Mouse (Mus musculus) MEL (cell line): ENCODE measurements around the gene Ccser1. TPM values are rescaled to one million over a fixed set of nuclear protein-coding genes. Genes with fewer than 3 reads are reported as not detected.

Experiments used
- DNase-seq: peaks from one replicate; pipeline ENCODE4 v3.0.0; 2011; ENCODE audit warnings: low read depth, low spot score
- H3K27ac ChIP-seq: 2 replicates; pipeline ENCODE4 v1.5.1; 2012; ENCODE audit warnings: low read depth, mild to moderate bottlenecking, control low read depth, low read length, moderate library complexity; ENCODE audit not compliant: control insufficient read depth
- H3K27me3 ChIP-seq, 2 experiments: fragments of 150-350 bp in 1 of 2; sonication (generic) in 1 of 2; 2 replicates each; pipeline ENCODE4 v1.6.1; 2012; ENCODE audit warnings: low read length in 2 of 2, mild to moderate bottlenecking in 2 of 2, improper control_type of control experiment in 1 of 2, moderate library complexity in 1 of 2; ENCODE audit not compliant: insufficient read depth in 2 of 2, control insufficient read depth in 1 of 2
- H3K36me3 ChIP-seq, 2 experiments: 2 replicates each; pipeline ENCODE4 v1.6.1; 2012 to 2014; ENCODE audit warnings: low read length in 2 of 2, improper control_type of control experiment in 1 of 2, inconsistent platforms in 1 of 2, mild to moderate bottlenecking in 1 of 2; ENCODE audit not compliant: insufficient read depth in 2 of 2, control insufficient read depth in 1 of 2
- H3K4me1 ChIP-seq, 2 experiments: fragments of 150-350 bp in 1 of 2; sonication (generic) in 1 of 2; 2 replicates each; pipeline ENCODE4 v1.6.1; 2012; ENCODE audit warnings: low read length in 2 of 2, improper control_type of control experiment in 1 of 2, mild to moderate bottlenecking in 1 of 2; ENCODE audit not compliant: insufficient read depth in 2 of 2, control insufficient read depth in 1 of 2
- H3K4me3 ChIP-seq, 2 experiments: fragments of 150-350 bp in 1 of 2; sonication (generic) in 1 of 2; 2 replicates each; pipeline ENCODE4 v1.5.1; 2012; ENCODE audit warnings: low read depth in 2 of 2, low read length in 2 of 2, mild to moderate bottlenecking in 2 of 2, moderate library complexity in 2 of 2, control low read depth in 1 of 2, improper control_type of control experiment in 1 of 2; ENCODE audit not compliant: control insufficient read depth in 1 of 2, insufficient read depth in 1 of 2
- H3K79me2 ChIP-seq: 2 replicates; pipeline ENCODE4 v1.6.1; 2012; ENCODE audit warnings: mild to moderate bottlenecking, low read length, moderate library complexity; ENCODE audit not compliant: control insufficient read depth, poor library complexity, insufficient read depth
- H3K9ac ChIP-seq: 2 replicates; pipeline ENCODE4 v1.6.1; 2012; ENCODE audit warnings: low read depth, mild to moderate bottlenecking, control low read depth, low read length, moderate library complexity; ENCODE audit not compliant: control insufficient read depth, poor library complexity, severe bottlenecking
- H3K9me3 ChIP-seq: fragments of 150-350 bp; sonication (generic); replicated peaks from 2 replicates; pipeline ENCODE4 v1.6.1; 2012; ENCODE audit warnings: mild to moderate bottlenecking, low read length, improper control_type of control experiment, moderate library complexity; ENCODE audit not compliant: insufficient read depth
- CHD2 ChIP-seq: IDR thresholded peaks from 2 replicates; pipeline ENCODE4 v1.6.1; 2011; ENCODE audit warnings: low read length, improper control_type of control experiment
- E2F4 ChIP-seq: IDR thresholded peaks from 2 replicates; pipeline ENCODE4 v1.6.1; 2011; ENCODE audit warnings: low read depth, low read length, improper control_type of control experiment, borderline replicate concordance
- EP300 ChIP-seq, 2 experiments: IDR thresholded peaks; 2 replicates each; pipeline ENCODE4 v1.6.1; 2011; ENCODE audit warnings: improper control_type of control experiment in 2 of 2, low read length in 2 of 2, low read depth in 1 of 2, mild to moderate bottlenecking in 1 of 2
- GABPA ChIP-seq: IDR thresholded peaks from 2 replicates; pipeline ENCODE4 v1.6.1; 2012; ENCODE audit warnings: low read depth, mild to moderate bottlenecking, inconsistent platforms, low read length, improper control_type of control experiment, moderate library complexity
- KAT2A ChIP-seq: conservative IDR thresholded peaks from 2 replicates; pipeline ENCODE4 v1.6.1; 2012; ENCODE audit warnings: low read depth, low read length, improper control_type of control experiment, inconsistent platforms
- MAFK ChIP-seq: IDR thresholded peaks from 2 replicates; pipeline ENCODE4 v1.6.1; 2011; ENCODE audit warnings: low read depth, mild to moderate bottlenecking, low read length, improper control_type of control experiment, borderline replicate concordance
- MAX ChIP-seq: IDR thresholded peaks from 2 replicates; pipeline ENCODE4 v1.6.1; 2011; ENCODE audit warnings: low read length, improper control_type of control experiment
- MXI1 ChIP-seq: IDR thresholded peaks from 2 replicates; pipeline ENCODE4 v1.6.1; 2011; ENCODE audit warnings: mild to moderate bottlenecking, low read depth, low read length, improper control_type of control experiment
- MYB ChIP-seq: IDR thresholded peaks from 2 replicates; pipeline ENCODE4 v1.6.1; 2011; ENCODE audit warnings: mild to moderate bottlenecking, low read depth, low read length, improper control_type of control experiment
- MYC ChIP-seq: IDR thresholded peaks from 2 replicates; pipeline ENCODE4 v1.6.1; 2011; ENCODE audit warnings: low read depth, mild to moderate bottlenecking, low read length, improper control_type of control experiment, moderate library complexity
- NELFE ChIP-seq: IDR thresholded peaks from 2 replicates; pipeline ENCODE4 v1.6.1; 2011; ENCODE audit warnings: low read depth, low read length, improper control_type of control experiment
- POLR2A ChIP-seq, 2 experiments: IDR thresholded peaks; 2 replicates each; pipeline ENCODE4 v1.6.1; 2011 to 2012; ENCODE audit warnings: low read length in 2 of 2, mild to moderate bottlenecking in 2 of 2, control low read depth in 1 of 2, improper control_type of control experiment in 1 of 2, low read depth in 1 of 2, moderate library complexity in 1 of 2; ENCODE audit not compliant: control insufficient read depth in 1 of 2, insufficient read depth in 1 of 2, poor library complexity in 1 of 2
- POLR2AphosphoS2 ChIP-seq: IDR thresholded peaks from 2 replicates; pipeline ENCODE4 v1.6.1; 2011; ENCODE audit warnings: low read length, improper control_type of control experiment
- RCOR1 ChIP-seq: IDR thresholded peaks from 2 replicates; pipeline ENCODE4 v1.6.1; 2012; ENCODE audit warnings: low read depth, mild to moderate bottlenecking, inconsistent platforms, low read length, improper control_type of control experiment
- SIN3A ChIP-seq: IDR thresholded peaks from 2 replicates; pipeline ENCODE4 v1.6.1; 2012; ENCODE audit warnings: low read length, improper control_type of control experiment, inconsistent platforms
- SMC3 ChIP-seq: IDR thresholded peaks from 2 replicates; pipeline ENCODE4 v1.6.1; 2011; ENCODE audit warnings: low read depth, low read length, improper control_type of control experiment
- TBP ChIP-seq: IDR thresholded peaks from 2 replicates; pipeline ENCODE4 v1.8.0; 2011; ENCODE audit warnings: low read depth, low read length, improper control_type of control experiment
- TCF12 ChIP-seq: IDR thresholded peaks from 2 replicates; pipeline ENCODE4 v1.6.1; 2014; ENCODE audit warnings: low read depth, mild to moderate bottlenecking, inconsistent platforms, low read length, improper control_type of control experiment, moderate library complexity
- UBTF ChIP-seq: IDR thresholded peaks from 2 replicates; pipeline ENCODE4 v1.6.1; 2012; ENCODE audit warnings: low read depth, mild to moderate bottlenecking, inconsistent platforms, low read length, improper control_type of control experiment, moderate library complexity, borderline replicate concordance; ENCODE audit not compliant: insufficient read depth
- USF2 ChIP-seq, 2 experiments: IDR thresholded peaks; 2 replicates each; pipeline ENCODE4 v1.6.1; 2011 to 2012; ENCODE audit warnings: improper control_type of control experiment in 2 of 2, low read length in 2 of 2, borderline replicate concordance in 1 of 2, inconsistent platforms in 1 of 2, low read depth in 1 of 2, mild to moderate bottlenecking in 1 of 2; ENCODE audit not compliant: insufficient read depth in 1 of 2
- ZC3H11A ChIP-seq: IDR thresholded peaks from 2 replicates; pipeline ENCODE4 v1.6.1; 2012; ENCODE audit warnings: low read depth, mild to moderate bottlenecking, inconsistent platforms, low read length, improper control_type of control experiment
- polyA plus RNA-seq, 2 experiments: library from polyadenylated mRNA; stranded (reverse) in 1 of 2; unstranded in 1 of 2; fragments of >175 nt in 1 of 2; fragments of >200 nt in 1 of 2; gene quantifications; 2 replicates each; pipeline versions ENCODE4 v1.2.1 to v1.2.4; 2012; ENCODE audit warnings: low replicate concordance in 2 of 2, low read depth in 1 of 2; ENCODE audit not compliant: insufficient read length in 2 of 2, insufficient read depth in 1 of 2, missing spikeins in 1 of 2
- total RNA-seq: library from RNA; depleted of rRNA; stranded (reverse); fragments of 300-350 nt; gene quantifications from 2 replicates; pipeline ENCODE4 v1.2.3, GENCODE M21; 2012

Ccser1 gene
- total and polyA plus RNA-seq, 3 experiments = not detected

DNA sequence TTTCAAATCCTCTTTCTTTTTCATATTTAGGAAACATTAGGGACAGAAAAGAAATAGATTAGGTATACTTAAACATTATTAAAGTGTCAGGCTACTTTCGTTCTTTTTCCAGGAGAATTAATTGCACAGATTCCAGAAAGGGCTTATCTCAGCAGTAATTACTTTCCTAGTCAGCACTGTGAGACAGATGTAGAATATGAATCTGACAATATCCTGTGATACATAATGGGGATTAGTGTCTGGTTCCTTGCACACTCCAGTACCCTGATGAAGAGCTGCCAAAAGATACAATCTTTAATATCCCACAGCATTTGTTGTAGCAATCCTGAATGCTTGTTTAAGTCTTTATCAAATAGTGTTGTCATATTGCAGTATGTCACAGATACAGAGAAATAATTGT is 548.9 kb downstream of the Ccser1 start:
- H3K27ac ChIP-seq = no peak overlapping the region
- no peaks in the 10 kb centered on the region for H3K9me3 ChIP-seq
- H3K4me3 ChIP-seq = no peak overlapping the region
- TF ChIP-seq MYC (no peak), SMC3 (no peak), E2F4 (no peak), GABPA (no peak), MYB (no peak), POLR2AphosphoS2 (no peak)
- no peak for DNase-seq
- no peaks in the 10 kb centered on the region for H3K36me3 ChIP-seq
- no peak overlapping the region for H3K9ac ChIP-seq
- H3K27me3 ChIP-seq = no peaks in the 10 kb centered on the region
- H3K79me2 ChIP-seq = no peaks in the 10 kb centered on the region
- no peaks in the 10 kb centered on the region for H3K4me1 ChIP-seq

GRCm38 (mm10) chr6:61730088-61730880 is 550.2 kb downstream of the Ccser1 start:
- no peak overlapping the region for H3K4me3 ChIP-seq
- TF ChIP-seq GABPA (no peak), POLR2A (IDR thresholded peaks at IDR 0.05; ENCODE audit: control insufficient read depth in 1 of 2, insufficient read depth in 1 of 2, low read depth in 1 of 2, low read length in 2 of 2, poor library complexity in 1 of 2) (no peak), KAT2A (no peak), RCOR1 (no peak), TBP (no peak), CHD2 (no peak), NELFE (no peak), UBTF (no peak), POLR2AphosphoS2 (no peak), ZC3H11A (no peak), TCF12 (no peak), SMC3 (no peak), EP300 (IDR thresholded peaks at IDR 0.05; ENCODE audit: low read depth in 1 of 2, low read length in 2 of 2) (no peak), MYB (no peak), MAX (no peak), MAFK (no peak), SIN3A (no peak), MXI1 (no peak), USF2 (IDR thresholded peaks at IDR 0.05; ENCODE audit: borderline replicate concordance in 1 of 2, insufficient read depth in 1 of 2, low read depth in 1 of 2, low read length in 2 of 2) (no peak)

More at GRCm38 (mm10) chr6:61730088-61730880, 550.2 kb downstream of the Ccser1 start:
- no peaks in the 10 kb centered on the region for H3K27me3 ChIP-seq
- no peaks in the 10 kb centered on the region for H3K4me1 ChIP-seq
- H3K27ac ChIP-seq = no peak overlapping the region
- no peaks in the 10 kb centered on the region for H3K79me2 ChIP-seq
- H3K9ac ChIP-seq = no peak overlapping the region
- no peak for DNase-seq
- H3K9me3 ChIP-seq = no peaks in the 10 kb centered on the region
- no peaks in the 10 kb centered on the region for H3K36me3 ChIP-seq
